Comparison of ENCODE assay signal across 22 mouse cellular contexts in the genomic region with DNA sequence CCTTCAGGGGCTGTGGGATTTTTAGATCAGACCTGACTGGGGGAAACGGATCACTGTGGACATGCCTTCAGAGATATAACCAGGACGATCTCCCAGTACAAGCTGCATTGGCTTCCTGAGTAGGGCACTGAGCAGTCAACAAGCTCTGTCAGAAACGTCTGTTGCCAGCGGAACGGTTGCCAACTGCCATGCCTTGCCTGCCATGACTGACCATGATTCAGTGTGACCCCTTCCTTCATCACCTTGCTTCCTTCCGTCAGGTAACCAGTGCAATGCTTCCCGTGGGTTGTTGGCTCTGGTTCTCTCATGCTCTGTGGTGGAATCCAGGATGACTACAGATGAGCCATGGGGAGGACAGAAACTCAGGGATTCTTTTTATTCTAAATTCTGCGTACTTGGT.
DNase-seq lines count a peak whose midpoint lies in the region; ATAC-seq lines count a peak whose summit lies in the region.
"Had no signal": no experiment of that assay in that cellular context is flagged by ENCODE, and none has a peak within 500 bp of the region (broad histone marks: within the 10 kb centered on the region; RNA-seq: fewer than 3 reads in every experiment).

No protein-coding gene starts in this region.

- ATAC-seq in cerebellum, adult (ENCODE audit: insufficient number of reproducible peaks, low FRiP score, low TSS enrichment), result no peak
- ATAC-seq: forebrain, embryonic 13.5 days; forebrain, embryonic 16.5 days; hindbrain, postnatal 0 days; inflammation-experienced regulatory T-cells, adult 6 months; intestine, embryonic 16.5 days; Patski had no signal

- DNase-seq in cerebellum, adult 18-20 months, result peak; percentile 25
- peak; percentile 77 to 78 for DNase-seq in cerebellum, postnatal 10 days
- no peak for DNase-seq in cerebellum, postnatal 4 days (ENCODE audit: low spot score in 2 of 2)
- DNase-seq in cerebellum, postnatal 14 days, result peak; percentile 82 to 85
- DNase-seq in kidney, postnatal 36 days, result no peak
- no peak for DNase-seq in embryo, embryonic 11 days
- DNase-seq: adrenal gland, postnatal 10 days; adrenal gland, postnatal 36 days; B cell, adult 2 months; gastrocnemius, postnatal 14 days; heart, adult 18-20 months; heart, postnatal 14 days; heart, postnatal 4 days; kidney, adult 18-20 months; kidney, adult 9 months had no signal

Comparison
In these comparisons a context has a peak if more than half of its experiments do, and no peak if none do; other contexts are left out.
1. DNase-seq: peak in cerebellum, adult 18-20 months (2 of 2), cerebellum, postnatal 10 days (2 of 2) and cerebellum, postnatal 14 days (2 of 2); none in cerebellum, postnatal 4 days (0 of 2), kidney, postnatal 36 days (0 of 2) and embryo, embryonic 11 days (single experiment).